8 mouse cellular contexts compared by ENCODE assay signal in the genomic region with DNA sequence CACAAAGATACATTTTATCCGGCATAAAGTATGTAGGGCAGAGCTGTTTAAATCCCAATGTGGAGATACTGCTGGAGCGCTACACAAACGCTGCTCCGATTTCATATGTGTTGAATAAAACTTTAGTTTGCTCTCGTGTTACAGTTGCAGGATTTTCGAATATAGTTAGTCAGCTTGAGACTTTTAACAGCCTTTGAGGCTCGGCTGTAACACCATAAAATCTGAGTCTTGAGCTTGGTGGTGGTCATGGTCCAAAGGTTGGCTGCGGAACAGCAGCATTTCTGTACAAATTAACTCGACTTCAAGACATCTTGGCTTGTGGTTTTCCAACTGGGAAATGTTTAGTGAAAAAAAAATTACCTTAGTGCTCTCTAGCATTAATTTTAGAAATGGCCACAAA. TPM values are rescaled to one million over a fixed set of nuclear protein-coding genes. Genes with fewer than 3 reads are reported as not detected.
DNase-seq lines count a peak whose midpoint lies in the region; ATAC-seq and TF ChIP-seq lines count a peak whose summit lies in the region.

No protein-coding gene starts in this region.

- 8% methylated on average over 9 of the region's 9 CpGs for WGBS in liver, adult 2 months
- WGBS in forebrain, postnatal 0 days, result 40% methylated on average over 9 of the region's 9 CpGs
- WGBS in neural tube, embryonic 14.5 days, result 39% methylated on average over 9 of the region's 9 CpGs

- H3K36me3 ChIP-seq in liver, adult 2 months (ENCODE audit: control insufficient read depth, insufficient read depth, low read length), result no peaks in the 10 kb centered on the region
- no peaks in the 10 kb centered on the region for H3K36me3 ChIP-seq in forebrain, postnatal 0 days (ENCODE audit: insufficient read depth)
- no peaks in the 10 kb centered on the region for H3K36me3 ChIP-seq in neural tube, embryonic 14.5 days (ENCODE audit: control insufficient read depth, insufficient read depth, low read length)

- no peak for ATAC-seq in forebrain, postnatal 0 days
- no peak for ATAC-seq in neural tube, embryonic 14.5 days (ENCODE audit: low read depth)

- DNase-seq in liver, adult 2 months (ENCODE audit: extremely low read depth, low read depth, low spot score), result peak; percentile 65
- DNase-seq in liver, result no peak
- DNase-seq in forebrain, postnatal 0 days, result no peak
- peak; percentile 72 for DNase-seq in kidney, postnatal 14 days
- no peak for DNase-seq in spleen, postnatal 36 days (ENCODE audit: low spot score in 2 of 2)
- no peak for DNase-seq in gastrocnemius, adult 18-20 months (ENCODE audit: low spot score)
- DNase-seq in cerebellum, adult 9-11 months, result no peak

- no peaks in the 10 kb centered on the region for H3K9me3 ChIP-seq in forebrain, postnatal 0 days (ENCODE audit: low read length)
- no peaks in the 10 kb centered on the region for H3K9me3 ChIP-seq in neural tube, embryonic 14.5 days (ENCODE audit: control insufficient read depth, low read length)

- no peak for TF ChIP-seq POLR2A in liver, adult 2 months (IDR thresholded peaks at IDR 0.05; ENCODE audit: extremely low read depth, insufficient read depth, low read length)

- H3K79me2 ChIP-seq in liver, adult 2 months (ENCODE audit: control insufficient read depth, insufficient read depth, low read length), result peaks cover 19% of the 10 kb centered on the region; the same call in 1 of the 2 replicates

- TF ChIP-seq CTCF in liver, adult 2 months (IDR thresholded peaks at IDR 0.05; ENCODE audit: low read depth, low read length), result no peak
- no peak for TF ChIP-seq CTCF in forebrain, postnatal 0 days (IDR thresholded peaks at IDR 0.05; ENCODE audit: low read depth)

- peak overlapping the region; percentile 80 for H3K27ac ChIP-seq in liver, adult 2 months (replicated peaks; ENCODE audit: insufficient read depth, low read depth, low read length)
- H3K27ac ChIP-seq in forebrain, postnatal 0 days (ENCODE audit: low read depth, low read length), result no peak overlapping the region
- H3K27ac ChIP-seq in neural tube, embryonic 14.5 days (ENCODE audit: low read depth, low read length), result no peak overlapping the region

- peak overlapping the region; percentile 85 for H3K9ac ChIP-seq in liver, adult 2 months (ENCODE audit: low read depth, low read length)
- no peak overlapping the region for H3K9ac ChIP-seq in forebrain, postnatal 0 days
- H3K9ac ChIP-seq in neural tube, embryonic 14.5 days (replicated peaks; ENCODE audit: low read depth, low read length), result no peak overlapping the region

- H3K27me3 ChIP-seq in liver, adult 2 months (ENCODE audit: control insufficient read depth, insufficient read depth, low read length), result no peaks in the 10 kb centered on the region
- H3K27me3 ChIP-seq in forebrain, postnatal 0 days (ENCODE audit: insufficient read depth, low read length), result no peaks in the 10 kb centered on the region
- no peaks in the 10 kb centered on the region for H3K27me3 ChIP-seq in neural tube, embryonic 14.5 days (ENCODE audit: control insufficient read depth, insufficient read depth, low read length)

- H3K4me3 ChIP-seq in liver, adult 2 months (ENCODE audit: insufficient read depth, low read depth, low read length), result peak overlapping the region; percentile 98
- H3K4me3 ChIP-seq in forebrain, postnatal 0 days (ENCODE audit: low read depth, low read length), result peak overlapping the region; percentile 82
- H3K4me3 ChIP-seq in neural tube, embryonic 14.5 days (ENCODE audit: low read depth, low read length), result peak overlapping the region; percentile 66

- H3K4me1 ChIP-seq in liver, adult 2 months (ENCODE audit: control insufficient read depth, insufficient read depth, low read length), result peaks cover 6% of the 10 kb centered on the region
- H3K4me1 ChIP-seq in forebrain, postnatal 0 days (ENCODE audit: insufficient read depth), result no peaks in the 10 kb centered on the region; the same call in 1 of the 2 replicates
- no peaks in the 10 kb centered on the region for H3K4me1 ChIP-seq in neural tube, embryonic 14.5 days (ENCODE audit: control insufficient read depth, insufficient read depth, low read length)

- peak overlapping the region; percentile 81 for H3K4me2 ChIP-seq in forebrain, postnatal 0 days (ENCODE audit: low read depth)
- peak overlapping the region; percentile 81 for H3K4me2 ChIP-seq in neural tube, embryonic 14.5 days (ENCODE audit: low read depth, low read length)

RNA-seq across cellular contexts. Expression of a gene that starts 0.9 kb away (rescaled TPM):
- 31.0 and 31.7 TPM in 2 replicates for total RNA-seq in liver, adult 2 months (2014; rRNA removed)
- 8.2 and 12.4 TPM in 2 replicates for polyA plus RNA-seq in liver, adult 2 months (2012; rRNA removed)
- total RNA-seq in forebrain, postnatal 0 days (2014; rRNA removed), result 31.7 and 34.4 TPM in 2 replicates
- 9.6 and 19.9 TPM in 2 replicates for polyA plus RNA-seq in forebrain, postnatal 0 days (2015; fragmentation: Nextera tagmentation; extraction: Ambion mirVana)
- 26.0 and 27.2 TPM in 2 replicates for polyA plus RNA-seq in neural tube, embryonic 14.5 days (2014; fragmentation: Nextera tagmentation; extraction: Ambion mirVana)
- 1 to 10 TPM; 7.1 to 8.8 TPM for total RNA-seq in gastrocnemius, adult 18-20 months (2021)

Comparison
In these comparisons a context has a peak if more than half of its experiments do, and no peak if none do; other contexts are left out.
1. DNase-seq: peak in liver, adult 2 months (single experiment) and kidney, postnatal 14 days (single experiment); none in liver (single experiment), forebrain, postnatal 0 days (single experiment), spleen, postnatal 36 days (0 of 2), gastrocnemius, adult 18-20 months (single experiment) and cerebellum, adult 9-11 months (single experiment).
2. Peak in every context shown above with its lines, with median percentiles within 50 percentile points of each other: H3K4me3 ChIP-seq.